Mouse (Mus musculus) megakaryocyte progenitor cell, adult 5-6 weeks (primary cell): ENCODE results near the gene H13. TPM values are rescaled to one million over a fixed set of nuclear protein-coding genes. Genes with fewer than 3 reads are reported as not detected.

Experiments used
- ATAC-seq: replicated peaks from 2 replicates; pipeline ENCODE4 v1.8.0; 2016; ENCODE audit warnings: mild to moderate bottlenecking, moderate TSS enrichment, inconsistent platforms; ENCODE audit not compliant: poor library complexity
- total RNA-seq, 2 experiments: library from RNA; stranded (forward) in 1 of 2; stranded (reverse) in 1 of 2; fragments of 157-497, 149-512 nt in 1 of 2; fragments of 200-1000 nt in 1 of 2; gene quantifications; 2 replicates each; pipeline versions ENCODE4 v1.2.3 to v1.2.4; 2015 to 2017

H13 gene
- total RNA-seq, 2 experiments from 2014 or later, result 126 to 177 TPM

GRCm38 (mm10) chr2:152696476-152697164 is 27.4 kb downstream of the H13 start:
- peak; percentile 87 for ATAC-seq

- no peak for ATAC-seq
Observed at GRCm38 (mm10) chr2:152700138-152700537, 30.9 kb downstream of the H13 start.

- ATAC-seq, result no peak
Observed at GRCm38 (mm10) chr2:152700725-152701124, 31.5 kb downstream of the H13 start.

GRCm38 (mm10) chr2:152703596-152704255 is 34.5 kb downstream of the H13 start:
- ATAC-seq, result no peak

GRCm38 (mm10) chr2:152704256-152704605 is 35.0 kb downstream of the H13 start:
- ATAC-seq, result no peak

GRCm38 (mm10) chr2:152704811-152705370 is 35.6 kb downstream of the H13 start:
- ATAC-seq, result no peak

GRCm38 (mm10) chr2:152705993-152706571 is 36.8 kb downstream of the H13 start:
- ATAC-seq, result no peak

- no peak for ATAC-seq
Observed at GRCm38 (mm10) chr2:152707186-152707585, 37.9 kb downstream of the H13 start.

GRCm38 (mm10) chr2:152707627-152708026 is 38.4 kb downstream of the H13 start:
- no peak for ATAC-seq

GRCm38 (mm10) chr2:152709066-152709465 is 39.8 kb downstream of the H13 start:
- peak; percentile 32; the same call in 1 of the 2 replicates for ATAC-seq

- 0 out of 2 replicates have a peak, but pooled peaks have one; percentile 17 for ATAC-seq
Observed at GRCm38 (mm10) chr2:152716241-152716772, 47.0 kb downstream of the H13 start.

- no peak for ATAC-seq
Observed at GRCm38 (mm10) chr2:152717652-152718051, 48.4 kb downstream of the H13 start.

- ATAC-seq, result no peak
Observed at GRCm38 (mm10) chr2:152718076-152718475, 48.8 kb downstream of the H13 start.

GRCm38 (mm10) chr2:152723651-152724331 is 54.5 kb downstream of the H13 start:
- peak; percentile 49 for ATAC-seq

GRCm38 (mm10) chr2:152724332-152724723 is 55.1 kb downstream of the H13 start:
- no peak for ATAC-seq

- no peak for ATAC-seq
Observed at GRCm38 (mm10) chr2:152725178-152725750, 56.0 kb downstream of the H13 start.

- no peak for ATAC-seq
Observed at GRCm38 (mm10) chr2:152726213-152726612, 57.0 kb downstream of the H13 start.

GRCm38 (mm10) chr2:152726751-152727335 is 57.6 kb downstream of the H13 start:
- ATAC-seq, result peak; percentile 59

GRCm38 (mm10) chr2:152727795-152728510 is 58.7 kb downstream of the H13 start:
- no peak for ATAC-seq

- ATAC-seq, result no peak
Observed at GRCm38 (mm10) chr2:152728594-152728993, 59.3 kb downstream of the H13 start.
